Mouse (Mus musculus) hindbrain, embryonic 10.5 days (tissue): ENCODE data around the gene Nme7. TPM values are rescaled to one million over a fixed set of nuclear protein-coding genes. Genes with fewer than 3 reads are reported as not detected.

Experiments used
- DNase-seq: peaks from one replicate; pipeline ENCODE4 v3.0.0-alpha.2; 2017; ENCODE audit warnings: low spot score
- H3K27ac ChIP-seq: fragments of 300-500 bp; sonication (generic); 2 replicates; pipeline ENCODE4 v1.5.1; 2016; ENCODE audit warnings: mild to moderate bottlenecking, moderate library complexity
- H3K27me3 ChIP-seq: fragments of 300-500 bp; sonication (generic); 2 replicates; pipeline ENCODE4 v1.6.1; 2016; ENCODE audit warnings: mild to moderate bottlenecking; ENCODE audit not compliant: poor library complexity, insufficient read depth, severe bottlenecking
- H3K36me3 ChIP-seq: fragments of 300-500 bp; sonication (generic); 2 replicates; pipeline ENCODE4 v1.6.1; 2016; ENCODE audit warnings: mild to moderate bottlenecking, moderate library complexity
- H3K4me1 ChIP-seq: fragments of 300-500 bp; sonication (generic); replicated peaks from 2 replicates; pipeline ENCODE4 v1.6.1; 2016; ENCODE audit warnings: mild to moderate bottlenecking
- H3K4me3 ChIP-seq: fragments of 300-500 bp; sonication (generic); 2 replicates; pipeline ENCODE4 v1.5.1; 2016; ENCODE audit warnings: mild to moderate bottlenecking, moderate library complexity
- H3K9me3 ChIP-seq: fragments of 300-500 bp; sonication (generic); 2 replicates; pipeline ENCODE4 v1.6.1; 2016; ENCODE audit warnings: mild to moderate bottlenecking, moderate library complexity
- WGBS: fragments of 180-500 bp; shearing (Covaris S2); methylation state at CpG from one replicate; pipeline ENCODE4 v1.1.7; 2016; 5-methylcytosine and 5-hydroxymethylcytosine counted together
- polyA plus RNA-seq: library from polyadenylated mRNA; unstranded; fragments of >200 nt; fragmentation: Nextera tagmentation; extraction: Ambion mirVana; gene quantifications from 2 replicates; pipeline ENCODE4 v1.2.1, GENCODE M21; 2016

Gene Nme7
- polyA plus RNA-seq, 1 experiment from 2014 or later = 31.8 TPM

- no peak overlapping the region for H3K4me3 ChIP-seq
- no peak for DNase-seq
- 94% methylated on average over 2 of the region's 2 CpGs for WGBS
Measured at GRCm38 (mm10) chr1:164369781-164370180, 65.9 kb downstream of the Nme7 start.

GRCm38 (mm10) chr1:164373029-164373428 is 69.1 kb downstream of the Nme7 start:
- Histone ChIP-seq H3K27ac (no peak overlapping the region), H3K4me1 (no peaks in the 10 kb centered on the region), H3K4me3 (no peak overlapping the region), H3K9me3 (no peaks in the 10 kb centered on the region), H3K36me3 (peaks cover 5% of the 10 kb centered on the region), H3K27me3 (no peaks in the 10 kb centered on the region)
- WGBS = 89% methylated on average over 7 of the region's 7 CpGs
- DNase-seq = no peak

More at GRCm38 (mm10) chr1:164369781-164370180, 65.9 kb downstream of the Nme7 start:
- Histone ChIP-seq H3K27ac (no peak overlapping the region), H3K9me3 (no peaks in the 10 kb centered on the region), H3K27me3 (no peaks in the 10 kb centered on the region), H3K4me1 (no peaks in the 10 kb centered on the region), H3K36me3 (peaks cover 11% of the 10 kb centered on the region)

- Histone ChIP-seq H3K9me3 (no peaks in the 10 kb centered on the region), H3K27ac (no peak overlapping the region), H3K27me3 (no peaks in the 10 kb centered on the region), H3K4me1 (no peaks in the 10 kb centered on the region), H3K4me3 (no peak overlapping the region), H3K36me3 (peaks cover 5% of the 10 kb centered on the region)
- WGBS = 94% methylated on average over 7 of the region's 7 CpGs
- DNase-seq = no peak
Measured at GRCm38 (mm10) chr1:164374020-164374419, 70.1 kb downstream of the Nme7 start.

GRCm38 (mm10) chr1:164375626-164376025 is 71.7 kb downstream of the Nme7 start:
- 95% methylated on average over 9 of the region's 9 CpGs for WGBS
- Histone ChIP-seq H3K4me1 (no peaks in the 10 kb centered on the region), H3K36me3 (peaks cover 5% of the 10 kb centered on the region), H3K27me3 (no peaks in the 10 kb centered on the region), H3K27ac (no peak overlapping the region), H3K9me3 (no peaks in the 10 kb centered on the region), H3K4me3 (no peak overlapping the region)
- no peak for DNase-seq

GRCm38 (mm10) chr1:164376761-164377487 is 73.0 kb downstream of the Nme7 start:
- WGBS = 76% methylated on average over 9 of the region's 9 CpGs
- Histone ChIP-seq H3K4me3 (no peak overlapping the region), H3K27me3 (no peaks in the 10 kb centered on the region), H3K36me3 (peaks cover under 1% of the 10 kb centered on the region), H3K27ac (no peak overlapping the region), H3K9me3 (no peaks in the 10 kb centered on the region), H3K4me1 (no peaks in the 10 kb centered on the region)
- DNase-seq = no peak

- 91% methylated on average over 8 of the region's 8 CpGs for WGBS
- Histone ChIP-seq H3K36me3 (no peaks in the 10 kb centered on the region; the same call in 1 of the 2 replicates), H3K9me3 (no peaks in the 10 kb centered on the region), H3K4me3 (no peak overlapping the region), H3K4me1 (no peaks in the 10 kb centered on the region), H3K27ac (no peak overlapping the region), H3K27me3 (no peaks in the 10 kb centered on the region)
- no peak for DNase-seq
Measured at GRCm38 (mm10) chr1:164383621-164384020, 79.7 kb downstream of the Nme7 start.

GRCm38 (mm10) chr1:164384354-164384753 is 80.4 kb downstream of the Nme7 start:
- Histone ChIP-seq H3K27ac (no peak overlapping the region), H3K27me3 (no peaks in the 10 kb centered on the region), H3K9me3 (no peaks in the 10 kb centered on the region), H3K36me3 (no peaks in the 10 kb centered on the region; the same call in 1 of the 2 replicates), H3K4me3 (no peak overlapping the region), H3K4me1 (no peaks in the 10 kb centered on the region)
- no peak for DNase-seq
- WGBS = 94% methylated on average over 10 of the region's 10 CpGs

GRCm38 (mm10) chr1:164384972-164385371 is 81.1 kb downstream of the Nme7 start:
- Histone ChIP-seq H3K27ac (no peak overlapping the region), H3K36me3 (no peaks in the 10 kb centered on the region; the same call in 1 of the 2 replicates), H3K9me3 (no peaks in the 10 kb centered on the region), H3K4me3 (no peak overlapping the region), H3K27me3 (no peaks in the 10 kb centered on the region), H3K4me1 (no peaks in the 10 kb centered on the region)
- WGBS = 93% methylated on average over 6 of the region's 6 CpGs
- no peak for DNase-seq

GRCm38 (mm10) chr1:164389743-164390142 is 85.8 kb downstream of the Nme7 start:
- H3K36me3 ChIP-seq = no peaks in the 10 kb centered on the region
- no peak for DNase-seq
- peaks cover 5% of the 10 kb centered on the region for H3K4me1 ChIP-seq
- no peak overlapping the region for H3K4me3 ChIP-seq
- WGBS = 89% methylated on average over 4 of the region's 4 CpGs
- H3K27ac ChIP-seq = no peak overlapping the region
- H3K27me3 ChIP-seq = no peaks in the 10 kb centered on the region
- no peaks in the 10 kb centered on the region for H3K9me3 ChIP-seq

- no peaks in the 10 kb centered on the region for H3K36me3 ChIP-seq
- H3K9me3 ChIP-seq = no peaks in the 10 kb centered on the region
- no peak overlapping the region for H3K4me3 ChIP-seq
- H3K4me1 ChIP-seq = peaks cover 11% of the 10 kb centered on the region
- 36% methylated on average over 3 of the region's 3 CpGs for WGBS
- H3K27me3 ChIP-seq = no peaks in the 10 kb centered on the region
- peak overlapping the region; percentile 72; the same call in 1 of the 2 replicates for H3K27ac ChIP-seq
- DNase-seq = peak; percentile 42
Measured at GRCm38 (mm10) chr1:164392176-164392575, 88.3 kb downstream of the Nme7 start.

- no peaks in the 10 kb centered on the region for H3K9me3 ChIP-seq
- H3K27me3 ChIP-seq = no peaks in the 10 kb centered on the region
- no peak for DNase-seq
- peaks cover 11% of the 10 kb centered on the region for H3K4me1 ChIP-seq
- peak overlapping the region; percentile 66 for H3K27ac ChIP-seq
- 78% methylated on average over 6 of the region's 6 CpGs for WGBS
- H3K36me3 ChIP-seq = no peaks in the 10 kb centered on the region
- H3K4me3 ChIP-seq = no peak overlapping the region
Measured at GRCm38 (mm10) chr1:164395131-164395780, 91.3 kb downstream of the Nme7 start.

- Histone ChIP-seq H3K4me1 (peaks cover 7% of the 10 kb centered on the region), H3K27ac (no peak overlapping the region), H3K27me3 (no peaks in the 10 kb centered on the region), H3K4me3 (no peak overlapping the region), H3K36me3 (peaks cover 18% of the 10 kb centered on the region), H3K9me3 (peaks cover 5% of the 10 kb centered on the region; the same call in 1 of the 2 replicates)
- no peak for DNase-seq
- WGBS = 74% methylated on average over 4 of the region's 4 CpGs
Measured at GRCm38 (mm10) chr1:164397672-164398071, 93.8 kb downstream of the Nme7 start.

- WGBS = 91% methylated on average over 3 of the region's 3 CpGs
- DNase-seq = no peak
- Histone ChIP-seq H3K36me3 (peaks cover 32% of the 10 kb centered on the region), H3K27me3 (no peaks in the 10 kb centered on the region), H3K4me1 (peaks cover 7% of the 10 kb centered on the region), H3K27ac (no peak overlapping the region), H3K4me3 (no peak overlapping the region), H3K9me3 (peaks cover 5% of the 10 kb centered on the region; the same call in 1 of the 2 replicates)
Measured at GRCm38 (mm10) chr1:164399578-164399977, 95.7 kb downstream of the Nme7 start.
